Mouse (Mus musculus) MEL (cell line): ENCODE measurements around the gene Rapgef1. TPM values are rescaled to one million over a fixed set of nuclear protein-coding genes. Genes with fewer than 3 reads are reported as not detected.
A peak's percentile ranks its signal among the peaks of the same experiment; 100 is the strongest.
"Not testable (repeated sequence)": the region's sequence is repeated elsewhere in the genome, so short reads cannot be mapped to it uniquely, and the experiment has no call there.

Source experiments
- DNase-seq: peaks from one replicate; pipeline ENCODE4 v3.0.0; 2011; ENCODE audit warnings: low read depth, low spot score
- H3K27ac ChIP-seq: 2 replicates; pipeline ENCODE4 v1.5.1; 2012; ENCODE audit warnings: low read depth, mild to moderate bottlenecking, control low read depth, low read length, moderate library complexity; ENCODE audit not compliant: control insufficient read depth
- H3K27me3 ChIP-seq, 2 experiments: fragments of 150-350 bp in 1 of 2; sonication (generic) in 1 of 2; 2 replicates each; pipeline ENCODE4 v1.6.1; 2012; ENCODE audit warnings: low read length in 2 of 2, mild to moderate bottlenecking in 2 of 2, improper control_type of control experiment in 1 of 2, moderate library complexity in 1 of 2; ENCODE audit not compliant: insufficient read depth in 2 of 2, control insufficient read depth in 1 of 2
- H3K36me3 ChIP-seq, 2 experiments: 2 replicates each; pipeline ENCODE4 v1.6.1; 2012 to 2014; ENCODE audit warnings: low read length in 2 of 2, improper control_type of control experiment in 1 of 2, inconsistent platforms in 1 of 2, mild to moderate bottlenecking in 1 of 2; ENCODE audit not compliant: insufficient read depth in 2 of 2, control insufficient read depth in 1 of 2
- H3K4me1 ChIP-seq, 2 experiments: fragments of 150-350 bp in 1 of 2; sonication (generic) in 1 of 2; 2 replicates each; pipeline ENCODE4 v1.6.1; 2012; ENCODE audit warnings: low read length in 2 of 2, improper control_type of control experiment in 1 of 2, mild to moderate bottlenecking in 1 of 2; ENCODE audit not compliant: insufficient read depth in 2 of 2, control insufficient read depth in 1 of 2
- H3K4me3 ChIP-seq, 2 experiments: fragments of 150-350 bp in 1 of 2; sonication (generic) in 1 of 2; 2 replicates each; pipeline ENCODE4 v1.5.1; 2012; ENCODE audit warnings: low read depth in 2 of 2, low read length in 2 of 2, mild to moderate bottlenecking in 2 of 2, moderate library complexity in 2 of 2, control low read depth in 1 of 2, improper control_type of control experiment in 1 of 2; ENCODE audit not compliant: control insufficient read depth in 1 of 2, insufficient read depth in 1 of 2
- H3K79me2 ChIP-seq: 2 replicates; pipeline ENCODE4 v1.6.1; 2012; ENCODE audit warnings: mild to moderate bottlenecking, low read length, moderate library complexity; ENCODE audit not compliant: control insufficient read depth, poor library complexity, insufficient read depth
- H3K9ac ChIP-seq: 2 replicates; pipeline ENCODE4 v1.6.1; 2012; ENCODE audit warnings: low read depth, mild to moderate bottlenecking, control low read depth, low read length, moderate library complexity; ENCODE audit not compliant: control insufficient read depth, poor library complexity, severe bottlenecking
- H3K9me3 ChIP-seq: fragments of 150-350 bp; sonication (generic); replicated peaks from 2 replicates; pipeline ENCODE4 v1.6.1; 2012; ENCODE audit warnings: mild to moderate bottlenecking, low read length, improper control_type of control experiment, moderate library complexity; ENCODE audit not compliant: insufficient read depth
- BHLHE40 ChIP-seq: IDR thresholded peaks from 2 replicates; pipeline ENCODE4 v1.6.1; 2012; ENCODE audit warnings: low read depth, mild to moderate bottlenecking, inconsistent platforms, low read length, improper control_type of control experiment, borderline replicate concordance
- CTCF ChIP-seq, 3 experiments: IDR thresholded peaks in 2 of 3; conservative IDR thresholded peaks in 1 of 3; 2 replicates each; pipeline ENCODE4 v1.5.1; 2011 to 2012; ENCODE audit warnings: low read length in 3 of 3, low read depth in 2 of 3, mild to moderate bottlenecking in 2 of 3, improper control_type of control experiment in 1 of 3, inconsistent platforms in 1 of 3, mixed read lengths in 1 of 3, moderate library complexity in 1 of 3; ENCODE audit not compliant: control insufficient read depth in 1 of 3, insufficient read depth in 1 of 3, poor library complexity in 1 of 3, severe bottlenecking in 1 of 3
- ELF1 ChIP-seq: IDR thresholded peaks from 2 replicates; pipeline ENCODE4 v1.6.1; 2014; ENCODE audit warnings: low read depth, mild to moderate bottlenecking, inconsistent platforms, low read length, improper control_type of control experiment, moderate library complexity
- EP300 ChIP-seq, 2 experiments: IDR thresholded peaks; 2 replicates each; pipeline ENCODE4 v1.6.1; 2011; ENCODE audit warnings: improper control_type of control experiment in 2 of 2, low read length in 2 of 2, low read depth in 1 of 2, mild to moderate bottlenecking in 1 of 2
- GABPA ChIP-seq: IDR thresholded peaks from 2 replicates; pipeline ENCODE4 v1.6.1; 2012; ENCODE audit warnings: low read depth, mild to moderate bottlenecking, inconsistent platforms, low read length, improper control_type of control experiment, moderate library complexity
- GATA1 ChIP-seq: IDR thresholded peaks from 2 replicates; pipeline ENCODE4 v1.6.1; 2011; ENCODE audit warnings: low read depth, low read length, improper control_type of control experiment
- HCFC1 ChIP-seq: IDR thresholded peaks from 2 replicates; pipeline ENCODE4 v1.6.1; 2012; ENCODE audit warnings: low read depth, mild to moderate bottlenecking, inconsistent platforms, low read length, improper control_type of control experiment, moderate library complexity
- MEF2A ChIP-seq: IDR thresholded peaks from 2 replicates; pipeline ENCODE4 v1.6.1; 2014; ENCODE audit warnings: low read depth, mild to moderate bottlenecking, inconsistent platforms, low read length, improper control_type of control experiment; ENCODE audit not compliant: poor library complexity, insufficient replicate concordance, severe bottlenecking; ENCODE audit errors: extremely low read depth
- NELFE ChIP-seq: IDR thresholded peaks from 2 replicates; pipeline ENCODE4 v1.6.1; 2011; ENCODE audit warnings: low read depth, low read length, improper control_type of control experiment
- NRF1 ChIP-seq: IDR thresholded peaks from 2 replicates; pipeline ENCODE4 v1.6.1; 2014; ENCODE audit warnings: low read depth, mild to moderate bottlenecking, inconsistent platforms, low read length, improper control_type of control experiment, moderate library complexity; ENCODE audit not compliant: poor library complexity, insufficient read depth, severe bottlenecking
- POLR2AphosphoS5 ChIP-seq: IDR thresholded peaks from 2 replicates; pipeline ENCODE4 v1.6.1; 2012; ENCODE audit warnings: low read depth, borderline replicate concordance, mild to moderate bottlenecking, inconsistent platforms, low read length, moderate library complexity, mixed read lengths
- RAD21 ChIP-seq: IDR thresholded peaks from 2 replicates; pipeline ENCODE4 v1.6.1; 2011; ENCODE audit warnings: mild to moderate bottlenecking, low read depth, low read length, improper control_type of control experiment
- RCOR1 ChIP-seq: IDR thresholded peaks from 2 replicates; pipeline ENCODE4 v1.6.1; 2012; ENCODE audit warnings: low read depth, mild to moderate bottlenecking, inconsistent platforms, low read length, improper control_type of control experiment
- SIN3A ChIP-seq: IDR thresholded peaks from 2 replicates; pipeline ENCODE4 v1.6.1; 2012; ENCODE audit warnings: low read length, improper control_type of control experiment, inconsistent platforms
- SMC3 ChIP-seq: IDR thresholded peaks from 2 replicates; pipeline ENCODE4 v1.6.1; 2011; ENCODE audit warnings: low read depth, low read length, improper control_type of control experiment
- UBTF ChIP-seq: IDR thresholded peaks from 2 replicates; pipeline ENCODE4 v1.6.1; 2012; ENCODE audit warnings: low read depth, mild to moderate bottlenecking, inconsistent platforms, low read length, improper control_type of control experiment, moderate library complexity, borderline replicate concordance; ENCODE audit not compliant: insufficient read depth
- USF2 ChIP-seq, 2 experiments: IDR thresholded peaks; 2 replicates each; pipeline ENCODE4 v1.6.1; 2011 to 2012; ENCODE audit warnings: improper control_type of control experiment in 2 of 2, low read length in 2 of 2, borderline replicate concordance in 1 of 2, inconsistent platforms in 1 of 2, low read depth in 1 of 2, mild to moderate bottlenecking in 1 of 2; ENCODE audit not compliant: insufficient read depth in 1 of 2
- ZC3H11A ChIP-seq: IDR thresholded peaks from 2 replicates; pipeline ENCODE4 v1.6.1; 2012; ENCODE audit warnings: low read depth, mild to moderate bottlenecking, inconsistent platforms, low read length, improper control_type of control experiment
- polyA plus RNA-seq, 2 experiments: library from polyadenylated mRNA; stranded (reverse) in 1 of 2; unstranded in 1 of 2; fragments of >175 nt in 1 of 2; fragments of >200 nt in 1 of 2; gene quantifications; 2 replicates each; pipeline versions ENCODE4 v1.2.1 to v1.2.4; 2012; ENCODE audit warnings: low replicate concordance in 2 of 2, low read depth in 1 of 2; ENCODE audit not compliant: insufficient read length in 2 of 2, insufficient read depth in 1 of 2, missing spikeins in 1 of 2
- total RNA-seq: library from RNA; depleted of rRNA; stranded (reverse); fragments of 300-350 nt; gene quantifications from 2 replicates; pipeline ENCODE4 v1.2.3, GENCODE M21; 2012

Rapgef1 gene
- total and polyA plus RNA-seq, 3 experiments = 57.2 to 88.3 (median 77.0) TPM

DNA sequence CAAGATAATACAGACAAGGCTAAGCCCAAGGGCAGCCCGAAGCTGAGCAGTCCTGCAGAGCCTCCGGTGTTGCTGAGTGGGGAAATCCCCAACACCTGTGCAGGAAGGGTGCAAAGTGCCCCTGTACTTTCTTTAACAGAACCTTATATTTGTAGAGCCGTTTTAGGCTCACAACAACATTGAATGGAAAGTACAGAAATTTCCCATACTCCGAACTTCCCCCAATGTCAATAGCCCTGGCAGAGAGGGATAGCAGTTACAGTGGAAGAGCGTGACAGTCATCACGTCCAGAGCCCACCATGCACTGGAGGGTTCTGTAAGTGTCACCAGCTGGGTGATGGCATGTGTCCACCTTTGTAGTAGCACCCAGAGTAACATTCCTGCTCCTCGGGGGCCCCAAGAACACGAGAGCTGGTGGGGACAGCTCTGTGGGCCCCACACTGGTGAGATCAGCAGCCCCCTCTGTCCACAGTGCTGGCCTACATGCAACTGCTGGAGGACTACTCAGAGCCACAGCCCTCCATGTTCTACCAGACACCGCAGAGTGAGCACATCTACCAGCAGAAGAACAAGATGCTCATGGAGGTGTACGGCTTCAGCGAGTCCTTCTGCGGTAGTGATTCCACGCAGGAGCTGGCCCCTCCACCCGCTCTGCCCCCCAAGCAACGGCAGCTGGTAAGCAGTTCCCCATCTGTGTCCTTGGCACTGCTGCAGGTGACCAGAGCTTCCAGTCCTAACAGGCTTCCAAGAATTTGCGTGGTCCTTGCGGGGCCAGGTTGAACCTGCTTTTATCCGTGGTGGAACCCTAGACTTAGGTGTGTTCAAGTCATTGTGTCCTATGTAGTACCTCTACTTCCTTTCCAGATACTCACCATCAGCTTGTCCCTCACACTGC lies 87.5 kb downstream of the Rapgef1 start:
- Histone ChIP-seq H3K4me1 (no peaks in the 10 kb centered on the region), H3K27me3 (no peaks in the 10 kb centered on the region), H3K27ac (no peak overlapping the region), H3K4me3 (no peak overlapping the region), H3K79me2 (no peaks in the 10 kb centered on the region), H3K36me3 (peaks cover 0 to 8% of the 10 kb centered on the region in 2 experiments; a peak in 1 of 4 replicates), H3K9me3 (no peaks in the 10 kb centered on the region), H3K9ac (no peak overlapping the region)
- DNase-seq = no peak
- TF ChIP-seq ZC3H11A = no peak
- TF ChIP-seq BHLHE40 = no peak
- no peak for TF ChIP-seq MEF2A
- no peak for TF ChIP-seq SIN3A
- no peak for TF ChIP-seq RCOR1
- no peak for TF ChIP-seq EP300 (IDR thresholded peaks at IDR 0.05; ENCODE audit: low read depth in 1 of 2, low read length in 2 of 2)
- TF ChIP-seq SMC3 = no peak
- TF ChIP-seq NELFE = no peak
- TF ChIP-seq CTCF (IDR thresholded peaks at IDR 0.05 in 2 of 3, conservative IDR thresholded peaks at IDR 0.05 in 1 of 3; ENCODE audit: control insufficient read depth in 1 of 3, insufficient read depth in 1 of 3, low read depth in 2 of 3, low read length in 3 of 3, poor library complexity in 1 of 3, severe bottlenecking in 1 of 3) = no peak
- TF ChIP-seq USF2 (IDR thresholded peaks at IDR 0.05; ENCODE audit: borderline replicate concordance in 1 of 2, insufficient read depth in 1 of 2, low read depth in 1 of 2, low read length in 2 of 2) = no peak
- TF ChIP-seq ELF1 = no peak
- TF ChIP-seq UBTF = no peak
- no peak for TF ChIP-seq GATA1

DNA sequence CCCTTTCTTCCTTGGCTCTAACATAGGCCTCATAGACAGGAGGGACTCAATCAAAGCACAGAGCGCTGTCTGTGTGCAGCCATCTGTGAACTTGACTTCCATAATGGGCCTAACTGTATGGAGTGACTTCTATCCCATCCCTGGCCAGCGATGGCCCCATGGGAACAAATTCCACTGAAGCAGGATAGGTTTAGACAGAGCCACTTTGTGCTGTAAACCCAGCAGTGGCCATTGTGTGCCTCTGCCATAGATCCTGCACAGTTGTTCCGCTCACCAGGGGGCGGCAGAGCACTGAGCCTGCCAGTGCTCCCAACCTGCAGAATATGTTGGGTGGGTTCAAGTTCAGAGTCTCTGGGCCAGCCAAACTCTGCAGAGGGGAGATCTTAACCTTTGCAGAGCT lies 88.2 kb downstream of the Rapgef1 start:
- no peaks in the 10 kb centered on the region for H3K27me3 ChIP-seq
- H3K4me1 ChIP-seq = no peaks in the 10 kb centered on the region
- H3K36me3 ChIP-seq = peaks cover 0 to 10% of the 10 kb centered on the region in 2 experiments; a peak in 2 of 4 replicates
- H3K9ac ChIP-seq = no peak overlapping the region
- no peaks in the 10 kb centered on the region for H3K79me2 ChIP-seq
- TF ChIP-seq ELF1 (no peak), NRF1 (no peak), HCFC1 (no peak), SMC3 (peak; percentile 21; the same call in 1 of the 2 replicates), UBTF (no peak), CTCF (IDR thresholded peaks at IDR 0.05 in 2 of 3, conservative IDR thresholded peaks at IDR 0.05 in 1 of 3; ENCODE audit: control insufficient read depth in 1 of 3, insufficient read depth in 1 of 3, low read depth in 2 of 3, low read length in 3 of 3, poor library complexity in 1 of 3, severe bottlenecking in 1 of 3) (peak; percentile 21 to 69 (median 51); a peak in 5 of 6 replicates), MEF2A (no peak), POLR2AphosphoS5 (no peak), GABPA (no peak), RCOR1 (no peak), ZC3H11A (no peak), RAD21 (no peak; the same call in none of the 2 replicates)
- H3K27ac ChIP-seq = no peak overlapping the region
- no peaks in the 10 kb centered on the region for H3K9me3 ChIP-seq
- no peak overlapping the region for H3K4me3 ChIP-seq
- no peak for DNase-seq

DNA sequence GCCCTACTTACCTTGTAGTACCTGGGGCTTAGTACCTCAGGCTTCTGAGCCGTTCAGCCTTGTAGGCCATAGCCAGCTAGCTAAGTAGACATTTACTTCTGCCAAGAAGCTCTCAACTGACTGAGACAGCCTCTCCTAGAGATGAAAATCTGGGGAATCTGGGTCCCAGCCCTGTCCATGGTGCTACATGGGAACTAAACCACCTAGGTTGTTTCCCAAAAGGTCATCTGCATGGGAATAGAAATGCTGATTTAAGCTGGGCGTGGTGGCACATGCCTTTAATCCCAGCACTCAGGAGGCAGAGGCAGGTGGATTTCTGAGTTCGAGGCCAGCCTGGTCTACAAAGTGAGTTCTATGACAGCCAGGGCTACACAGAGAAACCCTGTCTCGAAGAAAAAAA lies 88.7 kb downstream of the Rapgef1 start:
- not testable (repeated sequence) for H3K4me3 ChIP-seq, DNase-seq, H3K36me3 ChIP-seq, H3K9ac ChIP-seq, H3K9me3 ChIP-seq, H3K79me2 ChIP-seq, H3K4me1 ChIP-seq, H3K27me3 ChIP-seq, H3K27ac ChIP-seq
